Mouse (Mus musculus) urinary bladder, postnatal 25 days (tissue): ENCODE measurements at regions not wholly inside any gene's neighbourhood (a gene's known extent, or its start where the extent isn't known, plus 50 kb on each side); places are given as distances from the start of the nearest gene placed in this dataset.
A peak's percentile ranks its signal among the peaks of the same experiment; 100 is the strongest.

Source experiments
- DNase-seq: peaks from one replicate; pipeline ENCODE4 v3.0.0; 2022; ENCODE audit warnings: low spot score

- DNase-seq = peak; percentile 89
Measured at GRCm38 (mm10) chr9:66646226-66646625, 53.3 kb upstream of the Usp3 start.

GRCm38 (mm10) chr9:66651306-66651705 lies 58.4 kb upstream of the Usp3 start:
- no peak for DNase-seq

- DNase-seq = no peak
Measured at GRCm38 (mm10) chr9:66657116-66657758, 56.2 kb upstream of the Car12 start.

GRCm38 (mm10) chr9:66658707-66659242 lies 54.7 kb upstream of the Car12 start:
- no peak for DNase-seq

GRCm38 (mm10) chr9:66659781-66660445 lies 53.6 kb upstream of the Car12 start:
- no peak for DNase-seq

- no peak for DNase-seq
Measured at GRCm38 (mm10) chr9:66661596-66661995, 51.9 kb upstream of the Car12 start.

- DNase-seq = no peak
Measured at GRCm38 (mm10) chr9:66662443-66662842, 51.0 kb upstream of the Car12 start.
